Mouse (Mus musculus): ENCODE results near the gene B3gnt4. TPM values are rescaled to one million over a fixed set of nuclear protein-coding genes. Genes with fewer than 3 reads are reported as not detected.

Gene B3gnt4
- polyA plus RNA-seq, 2 experiments: not detected

DNA sequence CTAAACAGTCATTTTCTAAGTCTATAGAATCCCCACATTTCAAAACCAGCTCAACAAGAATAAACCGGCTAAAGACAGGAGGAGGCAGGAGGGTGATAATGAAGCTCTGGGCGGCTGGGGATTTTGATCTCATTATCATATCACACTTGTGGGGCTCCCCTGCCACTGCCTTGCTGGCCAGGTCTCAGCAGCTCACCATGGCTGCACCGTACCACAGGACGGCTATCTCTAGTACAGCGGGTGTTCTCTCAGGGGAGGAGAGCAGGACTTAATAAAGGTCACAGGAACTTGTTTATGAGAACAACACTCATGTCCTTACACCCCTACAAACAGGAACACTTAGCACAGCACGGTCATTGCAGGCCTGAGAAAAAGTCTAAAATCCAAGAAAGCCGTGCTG lies 45.4 kb downstream of the B3gnt4 start:
- no peak overlapping the region for H3K4me3 ChIP-seq (ENCODE audit: insufficient read depth in 1 of 2, low read depth in 2 of 2, low read length in 2 of 2)
- 43% methylated on average over 7 of the region's 7 CpGs for WGBS (ENCODE audit: insufficient replicate concordance)
- ATAC-seq (ENCODE audit: insufficient read depth): peak; percentile 95
- H3K4me2 ChIP-seq (ENCODE audit: low read depth): no peak overlapping the region
- TF ChIP-seq EP300 (IDR thresholded peaks at IDR 0.05; ENCODE audit: low read depth) (peak; percentile 38; the same call in 1 of the 2 replicates), CTCF (IDR thresholded peaks at IDR 0.05; ENCODE audit: low read depth) (no peak)
- H3K9me3 ChIP-seq (ENCODE audit: control insufficient read depth, low read length): no peaks in the 10 kb centered on the region
- DNase-seq (ENCODE audit: low read depth in 3 of 3, low spot score in 3 of 3): peak in 1 of 3 experiments; percentile 45
- H3K36me3 ChIP-seq (replicated peaks; ENCODE audit: control insufficient read depth, insufficient read depth, low read depth): peaks cover 11% of the 10 kb centered on the region
- H3K27ac ChIP-seq: no peak overlapping the region; the same call in 1 of the 2 replicates
- no peak overlapping the region; the same call in 1 of the 2 replicates for H3K9ac ChIP-seq (replicated peaks)
- H3K27me3 ChIP-seq (ENCODE audit: control insufficient read depth, insufficient read depth, low read length): no peaks in the 10 kb centered on the region
- peaks cover 0 to 7% of the 10 kb centered on the region in 2 experiments; a peak in 2 of 4 replicates for H3K4me1 ChIP-seq (replicated peaks; ENCODE audit: control insufficient read depth in 2 of 2, insufficient read depth in 2 of 2, low read length in 1 of 2)

DNA sequence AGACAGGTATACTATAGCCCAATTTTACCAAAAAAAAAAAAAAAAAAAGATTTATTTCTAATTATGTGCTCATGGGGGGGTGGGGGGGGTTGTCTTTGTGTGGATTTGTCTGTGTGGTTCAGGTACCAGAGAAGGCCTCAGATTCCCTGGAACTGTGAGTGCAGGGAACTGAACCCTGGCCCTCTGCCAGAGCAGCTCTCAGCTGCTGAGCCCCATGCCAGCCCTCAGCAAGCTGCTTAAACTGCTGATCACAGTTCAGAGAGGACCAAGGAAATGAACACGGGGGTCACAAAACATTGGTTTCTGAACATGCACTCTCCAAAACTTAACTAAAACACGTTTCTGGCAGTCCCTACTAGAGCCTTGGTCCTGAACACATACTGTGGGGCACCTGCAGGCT lies 46.2 kb downstream of the B3gnt4 start:
- DNase-seq (ENCODE audit: low read depth in 3 of 3, low spot score in 3 of 3): no peak
- Histone ChIP-seq H3K36me3 (replicated peaks; ENCODE audit: control insufficient read depth, insufficient read depth, low read depth) (peaks cover 11% of the 10 kb centered on the region), H3K27me3 (ENCODE audit: control insufficient read depth, insufficient read depth, low read length) (no peaks in the 10 kb centered on the region), H3K4me3 (ENCODE audit: insufficient read depth in 1 of 2, low read depth in 2 of 2, low read length in 2 of 2) (no peak overlapping the region), H3K27ac (no peak overlapping the region), H3K9ac (replicated peaks) (no peak overlapping the region), H3K4me1 (replicated peaks; ENCODE audit: control insufficient read depth in 2 of 2, insufficient read depth in 2 of 2, low read length in 1 of 2) (peaks cover 0 to 7% of the 10 kb centered on the region in 2 experiments; a peak in 2 of 4 replicates), H3K9me3 (ENCODE audit: control insufficient read depth, low read length) (no peaks in the 10 kb centered on the region), H3K4me2 (ENCODE audit: low read depth) (no peak overlapping the region)
- TF ChIP-seq CTCF (IDR thresholded peaks at IDR 0.05; ENCODE audit: low read depth): no peak
- no peak for TF ChIP-seq EP300 (IDR thresholded peaks at IDR 0.05; ENCODE audit: low read depth)
- 52% methylated on average over 2 of the region's 2 CpGs for whole genome bisulfite sequencing (ENCODE audit: insufficient replicate concordance)
- no peak for ATAC-seq (ENCODE audit: insufficient read depth)

DNA sequence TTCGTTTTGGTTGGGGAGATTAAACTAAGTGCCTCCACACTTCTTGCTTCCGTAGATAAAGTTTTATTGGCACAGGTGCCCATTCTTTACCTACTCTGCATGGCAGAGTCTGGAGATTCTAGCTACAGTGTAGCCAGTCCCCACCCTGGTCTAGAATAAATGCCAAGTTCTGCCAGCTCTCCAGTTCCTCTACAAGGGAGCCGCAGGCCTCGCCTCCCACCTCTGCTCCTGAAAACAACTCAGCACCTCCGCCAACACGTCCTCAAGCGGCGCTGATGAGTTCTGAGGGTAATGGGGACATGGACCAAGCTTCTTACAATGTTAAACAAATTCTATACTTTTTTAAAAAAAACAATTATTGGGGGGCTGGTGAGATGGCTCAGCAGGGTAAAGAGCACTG lies 49.3 kb downstream of the B3gnt4 start:
- DNase-seq (ENCODE audit: low read depth in 3 of 3, low spot score in 3 of 3): no peak
- H3K4me3 ChIP-seq (ENCODE audit: insufficient read depth in 1 of 2, low read depth in 2 of 2, low read length in 2 of 2): no peak overlapping the region
- H3K27me3 ChIP-seq (ENCODE audit: control insufficient read depth, insufficient read depth, low read length): no peaks in the 10 kb centered on the region
- no peak overlapping the region for H3K4me2 ChIP-seq (ENCODE audit: low read depth)
- H3K36me3 ChIP-seq (replicated peaks; ENCODE audit: control insufficient read depth, insufficient read depth, low read depth): peaks cover 26% of the 10 kb centered on the region
- H3K9ac ChIP-seq (replicated peaks): no peak overlapping the region
- no peak overlapping the region for H3K27ac ChIP-seq
- no peak for TF ChIP-seq EP300 (IDR thresholded peaks at IDR 0.05; ENCODE audit: low read depth)
- H3K4me1 ChIP-seq (replicated peaks; ENCODE audit: control insufficient read depth in 2 of 2, insufficient read depth in 2 of 2, low read length in 1 of 2): peaks cover 0 to 7% of the 10 kb centered on the region in 2 experiments; a peak in 2 of 4 replicates
- H3K9me3 ChIP-seq (ENCODE audit: control insufficient read depth, low read length): no peaks in the 10 kb centered on the region
- 85% methylated on average over 8 of the region's 8 CpGs for WGBS (ENCODE audit: insufficient replicate concordance)
- ATAC-seq (ENCODE audit: insufficient read depth): no peak

DNA sequence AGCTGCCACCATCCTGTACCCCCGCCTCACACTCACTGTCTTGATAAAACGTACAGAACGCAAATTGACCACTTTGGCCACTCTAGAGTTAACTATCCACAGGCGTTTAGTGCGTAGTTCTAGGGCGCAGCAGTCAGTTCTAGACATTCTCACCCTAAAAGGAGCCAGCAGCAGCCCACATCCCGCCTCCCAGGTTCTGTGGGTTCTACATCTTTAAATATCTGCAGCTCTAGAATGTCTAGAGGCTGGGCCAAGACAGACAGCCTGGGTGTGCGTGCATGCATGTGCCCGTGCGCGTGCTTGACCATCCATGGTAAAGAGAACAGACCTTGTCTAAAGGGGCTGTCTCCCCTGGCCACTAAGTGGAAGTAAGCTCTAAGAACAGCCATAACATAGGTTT lies 50.9 kb downstream of the B3gnt4 start:
- Histone ChIP-seq H3K4me3 (ENCODE audit: insufficient read depth in 1 of 2, low read depth in 2 of 2, low read length in 2 of 2) (no peak overlapping the region), H3K27me3 (ENCODE audit: control insufficient read depth, insufficient read depth, low read length) (no peaks in the 10 kb centered on the region), H3K4me2 (ENCODE audit: low read depth) (no peak overlapping the region), H3K9me3 (ENCODE audit: control insufficient read depth, low read length) (no peaks in the 10 kb centered on the region), H3K27ac (no peak overlapping the region), H3K9ac (replicated peaks) (no peak overlapping the region), H3K4me1 (replicated peaks; ENCODE audit: control insufficient read depth in 2 of 2, insufficient read depth in 2 of 2, low read length in 1 of 2) (no peaks in the 10 kb centered on the region), H3K36me3 (replicated peaks; ENCODE audit: control insufficient read depth, insufficient read depth, low read depth) (peaks cover 26% of the 10 kb centered on the region)
- no peak for DNase-seq (ENCODE audit: low read depth in 3 of 3, low spot score in 3 of 3)
- WGBS (ENCODE audit: insufficient replicate concordance): 88% methylated on average over 11 of the region's 11 CpGs
- TF ChIP-seq EP300 (IDR thresholded peaks at IDR 0.05; ENCODE audit: low read depth): no peak
- no peak for TF ChIP-seq CTCF (IDR thresholded peaks at IDR 0.05; ENCODE audit: low read depth)
- no peak for ATAC-seq (ENCODE audit: insufficient read depth)

Small RNA genes lying within 50 kb of the gene (microRNA-seq; reads per million reads assigned to microRNA genes)
- gene Mir7647: 5.9 reads per million, percentile 10 among the genes with 10 or more reads in this experiment

Other genes with a start within 250 kb of the B3gnt4 start
- 5.0 and 5.6 TPM in 2 replicates for gene Bcl7a, start 166.6 kb upstream of the B3gnt4 start, polyA plus RNA-seq (2012; rRNA removed)
- 4.6 and 4.9 TPM in 2 replicates for gene Bcl7a, start 166.6 kb upstream of the B3gnt4 start, polyA plus RNA-seq (2014; fragmentation: Nextera tagmentation; extraction: Ambion mirVana)
- gene Mlxip, start 115.7 kb upstream of the B3gnt4 start, polyA plus RNA-seq (2012; rRNA removed): 3.0 and 3.7 TPM in 2 replicates
- gene Mlxip, start 115.7 kb upstream of the B3gnt4 start, polyA plus RNA-seq (2014; fragmentation: Nextera tagmentation; extraction: Ambion mirVana): 2.5 and 3.5 TPM in 2 replicates
- 0.02 TPM in 1 of 2 replicates, not detected in the other for gene Lrrc43, start 21.2 kb upstream of the B3gnt4 start, polyA plus RNA-seq (2012; rRNA removed)
- gene Lrrc43, start 21.2 kb upstream of the B3gnt4 start, polyA plus RNA-seq (2014; fragmentation: Nextera tagmentation; extraction: Ambion mirVana): not detected in 2 replicates
- not detected in 2 replicates for gene Il31, start 21.0 kb upstream of the B3gnt4 start, polyA plus RNA-seq (2012; rRNA removed)
- gene Il31, start 21.0 kb upstream of the B3gnt4 start, polyA plus RNA-seq (2014; fragmentation: Nextera tagmentation; extraction: Ambion mirVana): not detected in 2 replicates
- 31.2 and 35.4 TPM in 2 replicates for gene Diablo, start 13.7 kb downstream of the B3gnt4 start, polyA plus RNA-seq (2012; rRNA removed)
- gene Diablo, start 13.7 kb downstream of the B3gnt4 start, polyA plus RNA-seq (2014; fragmentation: Nextera tagmentation; extraction: Ambion mirVana): 55.9 and 62.1 TPM in 2 replicates
- gene Gm49027, start 15.0 kb downstream of the B3gnt4 start, polyA plus RNA-seq (2012; rRNA removed): 0.28 and 0.44 TPM in 2 replicates
- gene Gm49027, start 15.0 kb downstream of the B3gnt4 start, polyA plus RNA-seq (2014; fragmentation: Nextera tagmentation; extraction: Ambion mirVana): 0.10 and 0.22 TPM in 2 replicates
- gene Vps33a, start 62.6 kb downstream of the B3gnt4 start, polyA plus RNA-seq (2012; rRNA removed): 7.3 and 10.1 TPM in 2 replicates
- 15.5 and 20.6 TPM in 2 replicates for gene Vps33a, start 62.6 kb downstream of the B3gnt4 start, polyA plus RNA-seq (2014; fragmentation: Nextera tagmentation; extraction: Ambion mirVana)
- 3.9 and 6.1 TPM in 2 replicates for gene Clip1, start 174.2 kb downstream of the B3gnt4 start, polyA plus RNA-seq (2012; rRNA removed)
- gene Clip1, start 174.2 kb downstream of the B3gnt4 start, polyA plus RNA-seq (2014; fragmentation: Nextera tagmentation; extraction: Ambion mirVana): 6.6 and 9.1 TPM in 2 replicates
- gene Zcchc8, start 210.6 kb downstream of the B3gnt4 start, polyA plus RNA-seq (2012; rRNA removed): 22.7 and 24.2 TPM in 2 replicates
- 30.0 and 33.5 TPM in 2 replicates for gene Zcchc8, start 210.6 kb downstream of the B3gnt4 start, polyA plus RNA-seq (2014; fragmentation: Nextera tagmentation; extraction: Ambion mirVana)
- gene Rsrc2, start 239.0 kb downstream of the B3gnt4 start, polyA plus RNA-seq (2012; rRNA removed): 14.9 and 34.7 TPM in 2 replicates
- gene Rsrc2, start 239.0 kb downstream of the B3gnt4 start, polyA plus RNA-seq (2014; fragmentation: Nextera tagmentation; extraction: Ambion mirVana): 36.7 and 38.9 TPM in 2 replicates
- 14.5 and 21.0 TPM in 2 replicates for gene Kntc1, start 239.3 kb downstream of the B3gnt4 start, polyA plus RNA-seq (2012; rRNA removed)
- gene Kntc1, start 239.3 kb downstream of the B3gnt4 start, polyA plus RNA-seq (2014; fragmentation: Nextera tagmentation; extraction: Ambion mirVana): 22.2 and 27.9 TPM in 2 replicates